Mouse (Mus musculus) heart, adult 2 months (tissue): ENCODE results near the gene A830005F24Rik. TPM values are rescaled to one million over a fixed set of nuclear protein-coding genes. Genes with fewer than 3 reads are reported as not detected.
A peak's percentile ranks its signal among the peaks of the same experiment; 100 is the strongest.

ENCODE experiments used
- DNase-seq, 2 experiments: peaks; one replicate each; pipeline ENCODE4 v3.0.0; 2021
- H3K27ac ChIP-seq: fragments of 200-600 bp; 2 replicates; pipeline ENCODE4 v1.8.1; 2022
- H3K27me3 ChIP-seq: fragments of 200-500 bp; 2 replicates; pipeline ENCODE4 v1.6.1; 2012; ENCODE audit warnings: mild to moderate bottlenecking, low read length, inconsistent platforms, mixed read lengths; ENCODE audit not compliant: control insufficient read depth, insufficient read depth
- H3K36me3 ChIP-seq: fragments of 200-500 bp; 2 replicates; pipeline ENCODE4 v1.6.1; 2012; ENCODE audit warnings: low read length, inconsistent platforms; ENCODE audit not compliant: control insufficient read depth, insufficient read depth
- H3K4me1 ChIP-seq: fragments of 200-500 bp; 2 replicates; pipeline ENCODE4 v1.6.1; 2011; ENCODE audit warnings: low read length; ENCODE audit not compliant: control insufficient read depth, insufficient read depth
- H3K4me3 ChIP-seq: fragments of 200-600 bp; 2 replicates; pipeline ENCODE4 v1.8.1; 2022
- H3K79me2 ChIP-seq: fragments of 200-500 bp; replicated peaks from 2 replicates; pipeline ENCODE4 v1.6.1; 2012; ENCODE audit warnings: mild to moderate bottlenecking, inconsistent platforms, low read length, moderate library complexity, mixed read lengths; ENCODE audit not compliant: control insufficient read depth, insufficient read depth
- H3K9ac ChIP-seq: fragments of 200-500 bp; 2 replicates; pipeline ENCODE4 v1.6.1; 2012; ENCODE audit warnings: low read depth, mild to moderate bottlenecking, control low read depth, inconsistent platforms, low read length, mixed read lengths
- CTCF ChIP-seq: fragments of 200-600 bp; IDR thresholded peaks from 2 replicates; pipeline ENCODE4 v1.8.1; 2022; ENCODE audit warnings: antibody characterized with exemption, mild to moderate bottlenecking, moderate library complexity
- EP300 ChIP-seq: fragments of 200-500 bp; IDR thresholded peaks from 2 replicates; pipeline ENCODE4 v1.6.1; 2011; ENCODE audit warnings: low read depth, low read length, control low read depth; ENCODE audit not compliant: insufficient read depth
- POLR2A ChIP-seq: fragments of 200-500 bp; IDR thresholded peaks from 2 replicates; pipeline ENCODE4 v1.6.1; 2011; ENCODE audit warnings: mild to moderate bottlenecking, low read depth, low read length, control low read depth; ENCODE audit not compliant: insufficient read depth
- WGBS: fragments of 180-500 bp; shearing (Covaris S2); methylation state at CpG from one replicate; pipeline ENCODE4 v1.1.7; 2018; 5-methylcytosine and 5-hydroxymethylcytosine counted together
- intact Hi-C: fragments of 180-260 bp; cut with DNase I; formaldehyde crosslinking; loops from one replicate; pipeline ENCODE4 v1.15.1; 2025
- polyA plus RNA-seq: library from polyadenylated mRNA; depleted of rRNA; stranded (reverse); fragments of >200 nt; gene quantifications from 2 replicates; pipeline ENCODE4 v1.2.3, GENCODE M21; 2012
- total RNA-seq, 2 experiments: library from RNA; stranded (reverse); gene quantifications; 2 replicates each; pipeline ENCODE4 v1.2.3; 2021

A830005F24Rik gene
- total and polyA plus RNA-seq, 3 experiments = 0.30 TPM; not detected in 2

GRCm38 (mm10) chr13:48490396-48491182 is 22.8 kb upstream of the A830005F24Rik start:
- WGBS = 90% methylated on average over 35 of the region's 35 CpGs
- DNase-seq = no peak
- Histone ChIP-seq H3K4me3 (no peak overlapping the region), H3K27ac (no peak overlapping the region), H3K36me3 (peaks cover 11% of the 10 kb centered on the region), H3K4me1 (peaks cover 3% of the 10 kb centered on the region; the same call in 1 of the 2 replicates), H3K79me2 (no peaks in the 10 kb centered on the region), H3K27me3 (no peaks in the 10 kb centered on the region), H3K9ac (no peak overlapping the region)
- no peak for TF ChIP-seq CTCF
- TF ChIP-seq POLR2A = no peak
- no peak for TF ChIP-seq EP300
- intact Hi-C loops = no loop called here

DNA sequence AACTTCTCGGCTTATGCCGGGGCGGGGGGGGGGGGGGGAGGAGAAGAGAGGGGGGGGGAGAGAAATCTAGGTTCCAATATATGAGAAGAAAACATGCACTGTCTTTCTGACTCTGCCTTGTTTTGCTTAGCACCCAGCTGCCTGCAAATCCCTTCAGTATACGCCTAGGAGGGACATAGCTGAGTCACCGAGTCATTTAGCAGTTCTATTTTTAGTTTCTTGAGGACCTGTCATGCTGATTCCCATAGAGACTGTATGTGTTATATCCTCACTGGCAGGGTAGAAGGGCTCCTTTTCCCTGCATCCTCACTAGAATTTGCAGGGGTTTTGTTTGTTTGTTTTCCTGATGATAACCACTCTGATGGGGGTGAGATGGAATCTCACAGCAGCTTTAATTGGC is 20.2 kb upstream of the A830005F24Rik start:
- H3K9ac ChIP-seq = no peak overlapping the region
- peaks cover 11% of the 10 kb centered on the region for H3K36me3 ChIP-seq
- H3K4me1 ChIP-seq = peaks cover 3% of the 10 kb centered on the region; the same call in 1 of the 2 replicates
- H3K79me2 ChIP-seq = no peaks in the 10 kb centered on the region
- peak in 1 of 2 experiments; percentile 14 for DNase-seq
- H3K27ac ChIP-seq = peak overlapping the region; percentile 58
- TF ChIP-seq CTCF (no peak), POLR2A (no peak), EP300 (no peak)
- H3K4me3 ChIP-seq = no peak overlapping the region
- no peaks in the 10 kb centered on the region for H3K27me3 ChIP-seq
- intact Hi-C loops = no loop called here
- WGBS = 40% methylated on average over 5 of the region's 5 CpGs

- WGBS = 47% methylated on average over 15 of the region's 15 CpGs
- Histone ChIP-seq H3K36me3 (peaks cover 5% of the 10 kb centered on the region), H3K27me3 (no peaks in the 10 kb centered on the region), H3K9ac (no peak overlapping the region), H3K27ac (no peak overlapping the region), H3K4me3 (no peak overlapping the region), H3K79me2 (no peaks in the 10 kb centered on the region), H3K4me1 (peaks cover 3% of the 10 kb centered on the region; the same call in 1 of the 2 replicates)
- intact Hi-C loops = no loop called here
- DNase-seq = peak; percentile 18 to 64
- TF ChIP-seq EP300 (no peak), CTCF (peak; percentile 89), POLR2A (no peak)
Observed at GRCm38 (mm10) chr13:48497693-48498221, 15.6 kb upstream of the A830005F24Rik start.

DNA sequence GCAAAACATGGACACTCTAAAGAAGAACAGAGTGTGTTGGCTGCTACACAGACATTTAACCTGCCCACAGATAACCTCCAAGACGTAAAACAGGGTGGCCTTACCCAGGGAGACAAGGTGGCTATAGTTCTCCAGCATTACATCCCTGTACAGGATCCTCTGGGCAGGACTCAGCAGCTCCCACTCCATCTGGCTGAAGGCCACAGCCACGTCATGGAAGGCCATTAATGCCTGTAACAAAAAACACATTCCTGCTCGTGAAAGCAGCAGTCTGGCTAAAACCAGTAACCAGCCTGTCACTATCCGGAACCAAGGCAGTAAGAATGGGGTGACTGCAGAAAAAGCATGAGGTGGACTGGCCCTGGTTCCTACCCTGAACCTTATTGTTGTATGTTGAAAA is 14.7 kb upstream of the A830005F24Rik start:
- H3K9ac ChIP-seq = no peak overlapping the region
- intact Hi-C loops = no loop called here
- no peak overlapping the region for H3K27ac ChIP-seq
- WGBS = 62% methylated on average over 4 of the region's 4 CpGs
- no peaks in the 10 kb centered on the region for H3K79me2 ChIP-seq
- peaks cover under 1% of the 10 kb centered on the region; the same call in 1 of the 2 replicates for H3K4me1 ChIP-seq
- no peaks in the 10 kb centered on the region; the same call in 1 of the 2 replicates for H3K36me3 ChIP-seq
- no peak overlapping the region for H3K4me3 ChIP-seq
- no peak for DNase-seq
- TF ChIP-seq POLR2A = no peak
- TF ChIP-seq EP300 = no peak
- no peak for TF ChIP-seq CTCF
- no peaks in the 10 kb centered on the region for H3K27me3 ChIP-seq

DNA sequence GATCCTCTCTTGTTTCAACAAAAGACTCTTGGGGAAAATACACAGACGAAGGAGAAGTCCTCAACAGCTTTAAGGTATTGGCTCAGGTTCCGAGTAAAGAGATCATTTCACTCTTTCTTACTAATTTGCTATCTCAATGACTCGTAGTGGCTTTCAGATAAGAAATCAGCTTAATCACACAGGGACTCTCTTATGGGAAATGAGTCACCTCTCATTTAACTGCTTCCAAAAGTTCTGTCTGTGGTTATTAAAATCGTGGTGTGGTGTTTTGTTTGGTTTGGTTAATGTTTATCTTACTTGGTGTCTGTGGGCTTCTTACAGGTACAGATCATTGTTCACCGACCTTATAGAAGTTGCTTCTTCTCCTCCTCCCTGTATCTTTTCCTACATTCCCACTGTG is 10.9 kb upstream of the A830005F24Rik start:
- Histone ChIP-seq H3K36me3 (no peaks in the 10 kb centered on the region; the same call in 1 of the 2 replicates), H3K4me3 (no peak overlapping the region), H3K79me2 (no peaks in the 10 kb centered on the region), H3K27ac (no peak overlapping the region), H3K4me1 (no peaks in the 10 kb centered on the region), H3K27me3 (no peaks in the 10 kb centered on the region), H3K9ac (no peak overlapping the region)
- intact Hi-C loops = no loop called here
- DNase-seq = no peak
- WGBS = 54% methylated on average over 5 of the region's 5 CpGs
- TF ChIP-seq CTCF (no peak), POLR2A (no peak), EP300 (no peak)

DNA sequence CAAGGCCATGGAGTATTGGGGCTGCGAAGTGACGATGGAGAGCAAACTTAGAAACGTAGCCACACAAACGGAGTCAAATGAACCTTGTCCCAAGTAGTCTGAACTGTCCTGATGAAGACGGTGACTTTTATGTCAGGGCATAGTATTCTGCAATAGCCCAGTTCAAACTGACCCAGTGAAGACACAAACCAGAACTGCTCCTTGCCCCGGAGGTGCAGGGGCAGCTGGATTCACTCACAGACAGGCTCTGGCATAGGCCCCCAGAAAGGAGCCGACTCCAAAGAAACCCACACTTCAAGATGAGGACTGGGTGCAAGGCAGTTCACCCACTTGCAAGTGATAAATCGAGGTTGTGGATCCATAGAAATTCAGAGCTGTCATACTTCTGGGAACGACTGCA is 4.7 kb upstream of the A830005F24Rik start:
- no peaks in the 10 kb centered on the region for H3K27me3 ChIP-seq
- H3K4me3 ChIP-seq = no peak overlapping the region
- H3K27ac ChIP-seq = no peak overlapping the region
- DNase-seq = no peak
- no peaks in the 10 kb centered on the region; the same call in 1 of the 2 replicates for H3K36me3 ChIP-seq
- H3K9ac ChIP-seq = no peak overlapping the region
- peaks cover 3% of the 10 kb centered on the region for H3K4me1 ChIP-seq
- TF ChIP-seq POLR2A (no peak), EP300 (no peak), CTCF (no peak)
- 87% methylated on average over 9 of the region's 9 CpGs for WGBS
- no peaks in the 10 kb centered on the region for H3K79me2 ChIP-seq
- intact Hi-C loops = no loop called here
